Mouse (Mus musculus) limb, embryonic 11.5 days (tissue): ENCODE data around the gene Psmd3. TPM values are rescaled to one million over a fixed set of nuclear protein-coding genes. Genes with fewer than 3 reads are reported as not detected.

Experiments
- ATAC-seq: fragments of 200-750 bp; cut with Nextera tagmentation; 2 replicates; pipeline ENCODE4 v1.8.0; 2017; ENCODE audit warnings: low read depth; ENCODE audit not compliant: insufficient number of reproducible peaks, low FRiP score, low TSS enrichment
- DNase-seq: peaks from one replicate; pipeline ENCODE4 v3.0.0-alpha.2; 2015; ENCODE audit warnings: low spot score
- H3K27ac ChIP-seq: fragments of 300-500 bp; sonication (generic); replicated peaks from 2 replicates; pipeline ENCODE4 v1.5.1; 2014; ENCODE audit warnings: low read depth, mild to moderate bottlenecking, low read length
- H3K27me3 ChIP-seq: fragments of 300-500 bp; sonication (generic); 2 replicates; pipeline ENCODE4 v1.6.1; 2014; ENCODE audit warnings: mild to moderate bottlenecking, low read length, mixed read lengths; ENCODE audit not compliant: control insufficient read depth, insufficient read depth
- H3K36me3 ChIP-seq: fragments of 300-500 bp; sonication (generic); 2 replicates; pipeline ENCODE4 v1.6.1; 2014; ENCODE audit warnings: mild to moderate bottlenecking, low read length, moderate library complexity, mixed read lengths; ENCODE audit not compliant: control insufficient read depth, insufficient read depth
- H3K4me1 ChIP-seq: fragments of 300-500 bp; sonication (generic); 2 replicates; pipeline ENCODE4 v1.6.1; 2014; ENCODE audit warnings: low read length, mixed read lengths; ENCODE audit not compliant: control insufficient read depth, insufficient read depth
- H3K4me2 ChIP-seq: fragments of 300-500 bp; sonication (generic); 2 replicates; pipeline ENCODE4 v1.6.1; 2014; ENCODE audit warnings: low read depth, mild to moderate bottlenecking, moderate library complexity; ENCODE audit not compliant: severe bottlenecking
- H3K4me3 ChIP-seq: fragments of 300-500 bp; sonication (generic); 2 replicates; pipeline ENCODE4 v1.5.1; 2014; ENCODE audit warnings: low read depth, low read length
- H3K9ac ChIP-seq: fragments of 300-500 bp; sonication (generic); 2 replicates; pipeline ENCODE4 v1.6.1; 2014; ENCODE audit warnings: mild to moderate bottlenecking, low read length
- H3K9me3 ChIP-seq: fragments of 300-500 bp; sonication (generic); 2 replicates; pipeline ENCODE4 v1.6.1; 2016; ENCODE audit warnings: low read length; ENCODE audit not compliant: control insufficient read depth
- WGBS: fragments of 180-500 bp; shearing (Covaris S2); extraction: QIAGEN DNeasy Blood & Tissue Kit; methylation state at CpG from one replicate; pipeline ENCODE4 v1.1.7; 2014; 5-methylcytosine and 5-hydroxymethylcytosine counted together
- polyA plus RNA-seq: library from polyadenylated mRNA; unstranded; fragments of >200 nt; fragmentation: Nextera tagmentation; extraction: Ambion mirVana; gene quantifications from 2 replicates; pipeline ENCODE4 v1.2.1, GENCODE M21; 2014

Psmd3 gene
- polyA plus RNA-seq, 1 experiment from 2014 or later = 187 TPM

- no peaks in the 10 kb centered on the region for H3K27me3 ChIP-seq
- peaks cover 16% of the 10 kb centered on the region for H3K36me3 ChIP-seq
- WGBS = 17% methylated on average over 13 of the region's 13 CpGs
- H3K4me3 ChIP-seq = no peak overlapping the region
- peaks cover 4% of the 10 kb centered on the region; the same call in 1 of the 2 replicates for H3K4me1 ChIP-seq
- ATAC-seq = no peak
- DNase-seq = peak; percentile 75
- no peak overlapping the region for H3K9ac ChIP-seq
- H3K27ac ChIP-seq = no peak overlapping the region
- H3K4me2 ChIP-seq = no peak overlapping the region
- no peaks in the 10 kb centered on the region for H3K9me3 ChIP-seq
Measured at GRCm38 (mm10) chr11:98717904-98718303, 35.5 kb downstream of the Psmd3 start.

- WGBS = 77% methylated on average over 2 of the region's 2 CpGs
- no peak overlapping the region for H3K4me3 ChIP-seq
- no peak overlapping the region for H3K27ac ChIP-seq
- H3K9me3 ChIP-seq = no peaks in the 10 kb centered on the region
- peaks cover 4% of the 10 kb centered on the region; the same call in 1 of the 2 replicates for H3K4me1 ChIP-seq
- peaks cover 3% of the 10 kb centered on the region; the same call in 1 of the 2 replicates for H3K36me3 ChIP-seq
- H3K4me2 ChIP-seq = no peak overlapping the region
- no peaks in the 10 kb centered on the region for H3K27me3 ChIP-seq
- no peak overlapping the region for H3K9ac ChIP-seq
- no peak for DNase-seq
- no peak for ATAC-seq
Measured at GRCm38 (mm10) chr11:98720756-98721155, 38.4 kb downstream of the Psmd3 start.

GRCm38 (mm10) chr11:98721458-98722226 is 39.3 kb downstream of the Psmd3 start:
- H3K27me3 ChIP-seq = no peaks in the 10 kb centered on the region
- no peak overlapping the region for H3K27ac ChIP-seq
- 51% methylated on average over 24 of the region's 24 CpGs for WGBS
- ATAC-seq (no peak), DNase-seq (peak; percentile 55)
- no peak overlapping the region for H3K4me2 ChIP-seq
- no peak overlapping the region for H3K4me3 ChIP-seq
- no peak overlapping the region for H3K9ac ChIP-seq
- no peaks in the 10 kb centered on the region for H3K36me3 ChIP-seq
- H3K4me1 ChIP-seq = peaks cover 4% of the 10 kb centered on the region; the same call in 1 of the 2 replicates
- no peaks in the 10 kb centered on the region for H3K9me3 ChIP-seq

GRCm38 (mm10) chr11:98723098-98723497 is 40.7 kb downstream of the Psmd3 start:
- H3K36me3 ChIP-seq = no peaks in the 10 kb centered on the region
- H3K27me3 ChIP-seq = no peaks in the 10 kb centered on the region
- WGBS = 84% methylated on average over 7 of the region's 7 CpGs
- no peaks in the 10 kb centered on the region for H3K9me3 ChIP-seq
- no peak for ATAC-seq
- H3K27ac ChIP-seq = no peak overlapping the region
- peaks cover 4% of the 10 kb centered on the region; the same call in 1 of the 2 replicates for H3K4me1 ChIP-seq
- no peak overlapping the region for H3K4me3 ChIP-seq
- no peak for DNase-seq
- H3K9ac ChIP-seq = no peak overlapping the region
- no peak overlapping the region for H3K4me2 ChIP-seq

GRCm38 (mm10) chr11:98725926-98726506 is 43.7 kb downstream of the Psmd3 start:
- Histone ChIP-seq H3K9me3 (no peaks in the 10 kb centered on the region), H3K27ac (no peak overlapping the region), H3K36me3 (no peaks in the 10 kb centered on the region), H3K9ac (no peak overlapping the region), H3K4me2 (no peak overlapping the region), H3K27me3 (no peaks in the 10 kb centered on the region), H3K4me3 (no peak overlapping the region), H3K4me1 (peaks cover 8% of the 10 kb centered on the region; the same call in 1 of the 2 replicates)
- ATAC-seq (no peak), DNase-seq (no peak)
- WGBS = 97% methylated on average over 15 of the region's 15 CpGs

GRCm38 (mm10) chr11:98729119-98729588 is 46.8 kb downstream of the Psmd3 start, which contains the start of gene Med24:
TSS of gene Med24 (minus strand) at chr11:98729435.
- Histone ChIP-seq H3K4me3 (peak within 1 kb of the TSS; percentile 60), H3K4me2 (peak within 1 kb of the TSS; percentile 58), H3K27ac (0 out of 2 replicates have a peak within 1 kb of the TSS, but pooled peaks have one; percentile 10), H3K4me1 (peaks cover 4% of the 10 kb centered on the region; the same call in 1 of the 2 replicates), H3K36me3 (no peaks in the 10 kb centered on the region), H3K9ac (peak within 1 kb of the TSS; percentile 57), H3K9me3 (no peaks in the 10 kb centered on the region; the same call in 1 of the 2 replicates), H3K27me3 (no peaks in the 10 kb centered on the region)
- under 1% methylated on average over 16 of the region's 16 CpGs for WGBS
- ATAC-seq (peak; percentile 86; the same call in 1 of the 2 replicates), DNase-seq (peak; percentile 88)

- H3K27ac ChIP-seq = no peak overlapping the region
- ATAC-seq (no peak), DNase-seq (no peak)
- no peaks in the 10 kb centered on the region; the same call in 1 of the 2 replicates for H3K9me3 ChIP-seq
- H3K4me2 ChIP-seq = no peak overlapping the region
- no peak overlapping the region for H3K4me3 ChIP-seq
- 73% methylated on average over 4 of the region's 4 CpGs for WGBS
- no peak overlapping the region for H3K9ac ChIP-seq
- H3K27me3 ChIP-seq = no peaks in the 10 kb centered on the region
- no peaks in the 10 kb centered on the region for H3K36me3 ChIP-seq
- peaks cover 4% of the 10 kb centered on the region; the same call in 1 of the 2 replicates for H3K4me1 ChIP-seq
Measured at GRCm38 (mm10) chr11:98730727-98731126, 48.4 kb downstream of the Psmd3 start.

GRCm38 (mm10) chr11:98731134-98731533 is 48.8 kb downstream of the Psmd3 start:
- ATAC-seq (no peak), DNase-seq (no peak)
- Histone ChIP-seq H3K4me1 (peaks cover 4% of the 10 kb centered on the region; the same call in 1 of the 2 replicates), H3K27ac (no peak overlapping the region), H3K9me3 (no peaks in the 10 kb centered on the region; the same call in 1 of the 2 replicates), H3K4me2 (no peak overlapping the region), H3K4me3 (no peak overlapping the region), H3K9ac (no peak overlapping the region), H3K27me3 (no peaks in the 10 kb centered on the region), H3K36me3 (no peaks in the 10 kb centered on the region)
- 55% methylated on average over 5 of the region's 5 CpGs for WGBS
